Mouse (Mus musculus) erythroid progenitor cell, adult 5-6 weeks (primary cell): ENCODE data around the gene Nol9. TPM values are rescaled to one million over a fixed set of nuclear protein-coding genes. Genes with fewer than 3 reads are reported as not detected.

ENCODE experiments used
- ATAC-seq: replicated peaks from 2 replicates; pipeline ENCODE4 v1.8.0; 2016; ENCODE audit warnings: moderate number of reproducible peaks, mild to moderate bottlenecking, moderate TSS enrichment, inconsistent platforms; ENCODE audit not compliant: poor library complexity, low FRiP score, severe bottlenecking
- total RNA-seq, 2 experiments: library from RNA; stranded (forward) in 1 of 2; stranded (reverse) in 1 of 2; fragments of 150-400 nt in 1 of 2; fragments of 186-747, 209-891 nt in 1 of 2; gene quantifications; 2 replicates each; pipeline versions ENCODE4 v1.2.3 to v1.2.4; 2015 to 2017; ENCODE audit warnings: low replicate concordance in 2 of 2

The Nol9 gene
- total RNA-seq, 2 experiments from 2014 or later, result 4.9 to 7.1 TPM

GRCm38 (mm10) chr4:152083611-152084220, 44.6 kb downstream of the Nol9 start:
- ATAC-seq, result no peak

- ATAC-seq, result no peak
Measured at GRCm38 (mm10) chr4:152084616-152085015, 45.5 kb downstream of the Nol9 start.

GRCm38 (mm10) chr4:152086505-152087210, 47.5 kb downstream of the Nol9 start:
- ATAC-seq, result peak; percentile 52

GRCm38 (mm10) chr4:152087211-152088081, 48.3 kb downstream of the Nol9 start:
- ATAC-seq, result no peak

GRCm38 (mm10) chr4:152088133-152088532, 49.0 kb downstream of the Nol9 start:
- no peak for ATAC-seq

DNA sequence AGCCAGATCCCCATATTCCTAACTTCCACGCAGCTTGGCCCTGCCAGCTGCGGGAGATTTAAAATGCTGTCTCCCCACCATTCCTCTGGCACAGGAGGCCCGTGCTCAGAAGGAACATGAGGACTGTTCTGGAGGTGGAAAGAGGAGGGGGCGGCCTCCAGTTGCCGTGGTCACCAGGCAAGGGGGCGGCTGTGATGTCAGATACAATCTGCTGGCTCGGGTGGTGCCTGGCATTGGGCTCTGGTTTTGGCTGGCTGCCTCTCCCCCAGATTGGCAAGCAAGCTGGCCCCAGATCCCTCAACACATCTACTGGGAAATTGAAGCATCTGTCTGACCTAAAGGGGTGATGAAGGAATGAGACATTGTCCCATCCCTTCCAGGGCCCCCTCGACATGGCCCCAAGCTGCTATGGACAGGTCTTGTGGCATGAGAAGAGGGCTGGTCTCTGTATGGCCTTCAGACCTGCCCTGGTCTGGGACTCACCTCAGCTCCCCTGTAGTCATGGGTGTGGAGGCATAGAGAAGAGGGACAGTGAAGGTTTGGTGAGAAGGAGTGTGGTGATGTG, 49.5 kb downstream of the Nol9 start:
- no peak for ATAC-seq

GRCm38 (mm10) chr4:152090191-152090590, 51.1 kb downstream of the Nol9 start:
- ATAC-seq, result no peak

- ATAC-seq, result peak; percentile 92
Measured at GRCm38 (mm10) chr4:152092751-152093293, 53.7 kb downstream of the Nol9 start.

DNA sequence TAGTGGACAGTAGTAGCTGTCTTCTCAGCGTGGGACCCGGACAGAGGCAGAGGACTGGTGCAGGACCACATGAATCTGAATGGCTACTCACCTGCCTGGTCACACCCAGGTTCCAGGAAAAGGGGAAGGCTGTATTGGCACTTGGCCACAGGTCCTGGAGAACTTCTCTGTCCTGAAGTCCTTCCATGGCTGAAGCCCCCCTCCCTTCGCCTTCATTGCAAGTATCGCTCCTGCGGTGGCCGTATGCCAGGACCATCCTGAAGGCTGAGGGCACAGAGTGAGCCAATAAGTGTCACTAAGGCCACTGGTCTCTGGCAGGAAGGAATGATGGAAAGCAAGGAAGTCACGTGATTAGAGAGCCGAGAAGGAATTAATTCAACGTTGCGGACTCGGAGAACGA, 55.1 kb downstream of the Nol9 start:
- no peak for ATAC-seq

GRCm38 (mm10) chr4:152095937-152096910, 57.1 kb downstream of the Nol9 start:
- ATAC-seq, result peak; percentile 73

DNA sequence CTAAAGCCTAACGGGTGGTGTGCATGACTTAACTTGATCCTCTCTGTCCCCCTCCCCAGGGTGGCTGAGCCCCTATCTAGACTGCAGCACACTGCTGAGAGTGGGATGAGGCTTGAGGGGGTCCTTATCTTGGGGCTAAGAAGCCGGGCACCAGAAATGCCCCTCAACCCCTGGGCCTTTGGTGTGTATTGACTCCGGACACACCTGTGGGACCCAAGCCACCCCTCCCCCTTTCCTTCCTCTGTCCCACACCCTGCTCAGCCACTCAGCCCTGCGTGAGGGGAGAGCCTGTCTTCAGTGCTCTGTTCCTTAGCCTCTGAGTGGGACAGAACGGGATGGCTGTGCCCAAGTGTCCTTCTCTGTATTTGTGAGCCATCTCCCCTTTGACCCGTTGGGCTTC, 57.8 kb downstream of the Nol9 start:
- ATAC-seq, result no peak

DNA sequence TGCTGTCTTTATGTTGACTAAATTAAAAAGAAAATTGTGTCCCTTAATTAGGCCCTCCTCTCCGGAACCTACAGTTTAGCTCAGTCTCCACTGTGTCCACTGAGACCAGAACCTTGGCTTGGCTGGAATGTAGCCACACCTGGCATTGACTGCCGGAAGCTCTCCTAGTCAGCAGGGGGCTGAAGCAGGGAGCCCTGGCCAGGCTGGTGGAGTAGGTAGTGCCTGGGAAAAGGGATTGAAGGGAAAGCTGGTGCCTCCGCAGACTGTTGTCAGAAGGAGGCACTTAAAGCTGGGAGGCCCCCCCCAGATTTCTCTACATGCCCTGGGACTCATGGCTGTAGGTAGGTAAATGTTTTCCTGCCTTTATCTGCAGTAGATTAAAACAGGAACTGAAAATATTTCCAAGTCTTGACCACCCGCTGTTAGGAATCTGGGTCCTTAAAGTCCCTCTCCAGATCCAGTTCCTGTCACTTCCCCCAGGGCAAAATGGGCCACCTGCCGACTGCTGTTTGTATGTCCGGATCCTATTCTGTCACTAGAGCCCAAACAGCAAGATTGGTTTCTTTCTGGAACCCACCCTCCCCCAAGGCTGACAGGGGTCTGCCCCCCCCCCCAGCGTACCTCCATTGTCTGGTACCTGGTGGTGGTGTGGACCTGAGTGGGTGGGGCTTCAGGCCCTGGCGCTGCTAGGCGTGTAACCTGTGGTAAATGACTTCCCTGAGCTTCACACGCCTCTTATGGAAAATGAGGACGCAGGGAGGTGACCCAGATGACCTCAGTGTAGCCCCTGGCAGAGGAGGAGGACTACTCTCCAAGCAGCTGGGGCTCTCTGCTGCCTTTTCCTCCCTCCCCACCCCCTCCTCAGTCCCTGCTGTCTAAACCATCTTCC, 59.0 kb downstream of the Nol9 start:
- no peak for ATAC-seq

- no peak for ATAC-seq
Measured at GRCm38 (mm10) chr4:152100541-152100940, 61.4 kb downstream of the Nol9 start.

DNA sequence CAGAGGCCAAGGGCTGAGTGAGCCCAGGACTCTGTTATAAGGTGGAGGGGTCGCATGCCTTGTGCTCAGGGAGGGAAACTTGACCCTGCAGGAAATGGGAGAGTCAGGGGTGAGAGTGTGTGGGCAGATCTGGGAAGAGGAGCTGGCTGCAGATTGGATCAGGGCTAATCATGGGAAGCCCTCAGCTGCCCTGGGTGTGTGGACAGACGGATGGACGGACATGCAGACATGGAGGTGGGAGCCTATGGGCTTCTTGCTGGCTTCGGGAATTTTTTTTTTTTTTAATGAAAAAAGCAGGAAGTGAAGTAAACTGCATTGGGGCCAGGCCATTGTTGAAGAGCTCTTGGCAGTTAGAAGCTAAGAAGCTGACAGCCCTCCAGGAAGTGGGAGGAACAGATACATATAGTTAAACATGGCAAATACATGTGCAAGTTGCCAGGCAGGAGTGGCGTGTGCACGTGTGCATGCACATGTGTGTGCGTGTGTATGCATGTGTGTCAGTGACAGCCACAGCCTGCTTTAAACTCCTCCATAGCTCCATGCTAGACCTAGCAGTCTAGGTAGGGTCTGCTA, 62.0 kb downstream of the Nol9 start:
- no peak for ATAC-seq

DNA sequence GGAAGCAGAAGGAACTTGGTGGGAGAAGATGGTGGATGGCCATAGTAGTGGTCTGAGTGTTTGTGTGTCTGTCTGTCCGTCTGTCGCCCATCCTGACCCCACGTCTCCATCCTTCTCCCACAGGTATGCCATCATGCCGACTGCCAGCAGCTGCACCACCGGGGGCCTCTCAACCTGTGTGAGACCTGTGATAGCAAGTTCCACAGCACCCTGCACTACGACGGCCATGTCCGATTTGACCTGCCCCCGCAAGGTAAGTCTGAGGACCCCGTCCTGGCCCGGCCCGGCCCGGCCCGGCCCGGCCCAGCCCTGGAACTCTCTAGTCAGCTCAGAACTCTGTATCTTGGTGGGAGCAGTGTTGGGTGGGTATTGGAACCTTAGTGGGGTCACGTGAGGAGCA, 62.8 kb downstream of the Nol9 start:
- no peak for ATAC-seq

- peak; percentile 77 for ATAC-seq
Measured at GRCm38 (mm10) chr4:152103025-152103424, 63.9 kb downstream of the Nol9 start.

DNA sequence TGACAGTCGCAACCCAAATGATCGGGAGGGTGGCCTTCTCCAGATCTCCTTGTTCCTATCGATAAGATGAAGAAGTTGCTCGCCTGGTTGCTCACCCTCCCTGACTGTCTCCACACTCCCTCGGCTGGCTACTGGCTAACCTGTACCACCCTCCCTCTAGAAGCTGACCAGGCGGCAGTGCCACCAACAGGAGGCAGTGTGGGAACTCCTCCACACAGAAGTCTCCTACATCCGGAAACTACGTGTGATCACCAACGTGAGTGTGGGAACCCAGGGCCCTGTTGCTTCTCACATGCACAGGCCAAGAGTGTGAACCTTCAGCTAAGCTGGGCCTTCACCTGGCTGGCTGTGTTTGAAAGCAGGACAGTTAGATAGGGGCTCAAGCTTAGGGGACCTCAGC, 67.6 kb downstream of the Nol9 start:
- no peak for ATAC-seq

- no peak for ATAC-seq
Measured at GRCm38 (mm10) chr4:152107493-152107892, 68.4 kb downstream of the Nol9 start.
